Mouse (Mus musculus) layer of hippocampus, postnatal 14 days (tissue): ENCODE data around the gene Trim66. TPM values are rescaled to one million over a fixed set of nuclear protein-coding genes. Genes with fewer than 3 reads are reported as not detected.

Source experiments
- DNase-seq, 2 experiments: peaks; one replicate each; pipeline ENCODE4 v3.0.0; 2021 to 2022; ENCODE audit warnings: low spot score in 2 of 2, mixed read lengths in 1 of 2
- total RNA-seq, 2 experiments: library from RNA; stranded (reverse); gene quantifications; 2 replicates each; pipeline ENCODE4 v1.2.3; 2021

The Trim66 gene
- total RNA-seq, 2 experiments from 2014 or later = 2.8 to 4.9 TPM

GRCm38 (mm10) chr7:109523304-109523703, 15.4 kb upstream of the Trim66 start:
- no peak for DNase-seq

GRCm38 (mm10) chr7:109522084-109522483, 14.2 kb upstream of the Trim66 start:
- no peak for DNase-seq

- DNase-seq = no peak
These were observed 12.0 kb upstream of the Trim66 start for GRCm38 (mm10) chr7:109519936-109520335.

GRCm38 (mm10) chr7:109518838-109519696, 11.1 kb upstream of the Trim66 start, which contains the start of gene Rpl27a:
Gene Rpl27a, plus strand, starts transcription at chr7:109519147.
- peak; percentile 97 to 98 for DNase-seq

DNA sequence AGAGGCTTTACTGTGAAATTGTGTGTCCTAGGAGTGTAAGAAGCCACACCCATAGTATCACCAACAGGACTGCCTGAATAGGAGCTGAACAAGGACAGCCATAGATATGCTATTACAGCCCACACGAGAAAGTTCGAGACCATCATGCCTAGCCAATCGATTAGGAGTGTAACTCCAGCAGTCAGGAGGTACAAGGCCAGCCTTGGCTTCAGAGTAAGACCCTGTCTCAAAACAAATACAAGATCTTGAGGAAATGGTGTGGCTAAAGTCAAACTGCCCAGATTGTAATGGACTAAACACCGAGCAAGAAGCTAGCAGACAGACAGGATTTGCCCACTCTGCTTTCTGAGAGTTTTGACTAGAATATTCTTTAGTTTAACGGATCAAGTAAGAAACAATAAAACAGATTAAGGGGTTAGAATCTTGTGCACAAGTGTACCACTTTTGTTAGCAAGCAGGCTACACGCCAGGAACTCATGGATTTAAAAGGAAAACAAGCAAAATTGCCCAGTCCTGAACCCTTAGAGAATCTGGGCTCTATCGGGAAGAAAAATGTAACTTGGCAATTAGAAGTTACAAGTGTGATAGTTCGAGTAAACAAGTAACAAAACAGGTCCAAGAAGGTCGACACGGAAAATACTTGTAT, 10.2 kb upstream of the Trim66 start:
- no peak for DNase-seq

DNA sequence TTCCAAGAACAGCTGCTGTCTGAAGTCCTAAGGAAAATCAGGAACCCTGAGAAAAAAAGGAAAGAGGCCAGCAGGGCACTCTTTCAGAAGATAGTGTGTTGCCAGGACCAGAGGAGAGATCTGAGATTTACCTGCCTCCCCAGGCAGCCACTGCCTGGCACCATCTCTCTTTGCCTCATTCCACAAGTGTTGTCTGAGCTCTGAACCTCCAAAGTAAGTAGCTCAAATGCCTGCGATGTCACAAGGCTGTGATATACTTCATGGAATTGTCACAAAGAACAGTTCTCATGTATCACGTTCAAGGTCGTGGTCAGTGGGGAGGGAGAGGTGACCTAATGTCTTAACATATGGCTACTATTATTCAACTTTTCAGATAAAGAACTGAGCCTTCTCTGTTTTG, 8.6 kb upstream of the Trim66 start:
- DNase-seq = no peak

DNA sequence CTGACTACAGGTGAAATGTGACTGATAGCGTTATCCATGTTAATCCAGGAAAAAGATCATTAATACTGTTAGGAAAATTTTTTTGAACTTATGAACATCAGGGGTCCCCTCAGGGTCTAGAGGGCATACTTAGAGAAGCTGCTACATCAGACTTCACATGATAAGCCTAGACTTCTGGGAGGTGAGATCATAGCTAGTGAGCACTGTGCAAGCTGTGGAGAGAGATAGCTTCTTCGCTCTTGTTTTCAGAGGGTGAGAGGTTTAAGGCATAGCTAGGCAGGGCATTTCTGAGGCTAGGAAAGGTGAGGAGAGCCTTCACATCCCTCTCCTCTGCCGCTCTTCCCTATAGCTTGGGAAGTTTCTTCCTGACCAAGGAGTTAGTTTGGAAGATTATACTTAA, 3.9 kb upstream of the Trim66 start:
- no peak for DNase-seq

DNA sequence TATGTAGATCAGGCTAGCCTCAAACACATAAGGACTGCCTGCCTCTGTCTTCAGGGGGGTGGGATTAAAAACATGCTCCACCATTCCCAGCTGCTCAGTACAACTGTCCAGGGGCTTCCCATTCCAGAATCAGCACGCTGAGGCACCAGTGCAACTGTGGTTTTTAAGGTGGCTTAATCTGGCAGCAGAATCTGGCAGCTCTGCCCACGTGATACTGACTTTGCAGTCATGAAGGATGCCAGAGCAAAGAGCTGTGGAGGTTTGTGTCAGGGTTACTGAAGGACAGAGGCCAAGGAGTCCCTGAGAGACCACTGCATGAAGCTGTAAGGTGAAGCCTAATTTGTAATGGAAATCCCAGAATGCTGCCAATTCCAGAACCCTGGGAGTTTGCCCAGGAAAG, 2.9 kb upstream of the Trim66 start:
- no peak for DNase-seq

DNA sequence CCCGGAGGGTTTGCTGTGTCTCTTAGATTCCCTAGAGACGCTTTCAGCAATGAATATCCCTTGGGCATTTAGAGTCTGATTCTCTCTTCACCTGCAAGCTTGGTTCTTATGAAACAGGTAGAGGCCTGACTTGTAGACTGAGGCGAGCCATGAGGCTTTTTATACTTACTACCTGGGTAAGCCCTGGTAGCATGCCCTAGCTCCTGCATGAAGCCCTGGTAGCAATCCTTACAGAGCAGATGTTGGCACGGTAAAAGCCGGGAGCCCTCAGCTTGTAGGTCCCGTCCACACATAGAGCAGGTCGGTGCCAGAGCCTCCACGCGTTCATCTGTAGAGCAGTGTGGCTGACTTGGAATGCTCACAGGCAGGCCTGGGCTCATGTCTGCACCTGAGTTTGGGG, 362 bp downstream of the Trim66 start:
- no peak for DNase-seq

DNA sequence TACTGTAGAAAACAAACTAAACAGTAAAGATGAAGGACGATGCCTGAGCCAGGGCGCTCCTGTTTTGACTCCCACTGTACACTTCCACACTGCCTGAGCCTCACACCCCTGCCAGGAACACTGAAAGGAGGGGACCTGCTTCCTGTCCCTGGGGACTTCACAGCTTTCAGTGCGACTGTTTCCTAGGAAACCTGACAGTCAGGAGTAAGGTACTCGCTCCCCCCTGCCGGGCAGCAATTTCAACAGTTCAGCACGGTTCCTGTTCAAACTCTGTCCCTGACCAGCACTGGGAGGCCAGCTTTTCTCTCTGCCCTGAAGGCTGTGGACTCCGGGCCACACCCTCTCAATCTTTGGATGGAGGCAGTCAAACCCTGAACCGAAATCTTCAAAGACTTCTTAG, 815 bp downstream of the Trim66 start:
- DNase-seq = no peak

DNA sequence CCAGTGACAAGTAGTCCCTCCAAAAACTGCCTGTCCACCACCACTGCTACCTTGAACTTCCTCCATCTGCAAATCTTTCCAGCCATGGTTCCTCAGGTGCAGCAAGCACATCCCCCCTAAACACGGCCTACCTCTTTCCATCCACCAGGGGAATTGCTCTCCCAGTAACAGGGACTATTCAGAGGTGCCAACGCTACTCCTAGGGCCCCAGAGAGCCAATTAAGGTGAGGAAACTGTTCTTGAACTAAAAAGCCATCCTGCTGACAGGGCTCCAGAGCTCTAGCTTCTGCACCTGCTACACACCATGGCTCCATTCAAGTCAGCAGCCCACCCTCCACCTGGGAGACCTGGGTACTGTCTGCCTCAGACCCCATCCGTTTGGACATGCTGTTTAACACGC, 10.4 kb downstream of the Trim66 start:
- DNase-seq = no peak

GRCm38 (mm10) chr7:109493319-109494316, 14.3 kb downstream of the Trim66 start:
- DNase-seq = peak; percentile 31 to 58

DNA sequence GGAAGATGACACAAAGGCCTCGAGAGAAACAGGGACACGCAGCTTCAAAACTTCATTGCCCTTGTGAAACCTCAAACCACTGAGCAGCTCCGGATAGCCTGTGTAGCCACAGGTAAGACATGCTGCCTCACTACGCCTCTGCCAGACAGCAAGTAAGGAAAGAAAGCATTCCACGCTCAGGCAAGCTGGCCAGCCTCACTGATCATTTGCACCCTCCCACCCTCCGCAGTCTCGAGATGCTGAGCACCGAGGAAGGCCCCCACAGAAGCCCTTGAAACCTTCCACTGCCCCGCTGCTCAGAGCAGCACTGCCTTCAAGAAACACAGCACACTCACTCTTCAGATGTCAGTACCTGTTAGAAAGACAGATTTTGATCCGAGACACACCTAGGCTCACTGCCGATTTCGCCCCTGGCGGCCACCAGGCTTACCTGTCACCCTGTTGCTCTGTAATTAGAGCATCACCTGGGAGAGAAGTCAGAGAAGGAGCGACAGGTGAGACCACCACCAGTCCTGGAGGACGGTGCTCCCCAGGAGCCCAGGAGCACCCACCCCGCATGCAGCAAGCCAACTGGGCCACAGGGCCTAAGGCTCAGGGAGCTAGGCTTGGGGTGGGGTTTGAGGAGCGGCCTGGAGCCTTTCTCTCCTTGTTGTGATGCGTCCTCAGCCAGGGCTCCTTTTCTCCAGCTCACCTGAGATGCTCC, 15.2 kb downstream of the Trim66 start:
- DNase-seq = no peak

GRCm38 (mm10) chr7:109484221-109484620, 23.7 kb downstream of the Trim66 start:
- DNase-seq = no peak

DNA sequence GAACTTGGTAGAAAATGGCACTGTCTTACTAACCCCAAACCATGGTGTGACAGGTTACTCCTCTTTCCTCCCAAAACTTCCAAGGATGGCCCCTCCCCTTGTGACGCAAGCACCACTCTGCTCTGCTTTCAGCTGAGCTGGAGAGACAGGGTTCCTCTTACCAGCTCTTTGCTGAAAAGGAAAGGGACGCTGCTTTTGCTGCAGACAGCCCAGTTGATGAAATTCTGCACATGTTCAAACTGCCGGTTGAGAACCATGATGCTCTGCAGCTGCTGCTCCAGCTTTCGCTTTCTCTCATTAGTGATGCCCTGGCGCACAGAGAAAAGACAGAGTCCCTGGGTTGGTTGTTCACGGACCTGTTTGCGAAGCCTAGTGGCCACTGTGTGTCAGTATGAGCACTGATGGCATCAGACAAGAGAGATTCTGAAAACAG, 27.2 kb downstream of the Trim66 start:
- DNase-seq = peak; percentile 32 to 39

- DNase-seq = no peak
These were observed 30.0 kb downstream of the Trim66 start for GRCm38 (mm10) chr7:109477926-109478325.

GRCm38 (mm10) chr7:109470700-109471099, 37.2 kb downstream of the Trim66 start:
- no peak for DNase-seq

DNA sequence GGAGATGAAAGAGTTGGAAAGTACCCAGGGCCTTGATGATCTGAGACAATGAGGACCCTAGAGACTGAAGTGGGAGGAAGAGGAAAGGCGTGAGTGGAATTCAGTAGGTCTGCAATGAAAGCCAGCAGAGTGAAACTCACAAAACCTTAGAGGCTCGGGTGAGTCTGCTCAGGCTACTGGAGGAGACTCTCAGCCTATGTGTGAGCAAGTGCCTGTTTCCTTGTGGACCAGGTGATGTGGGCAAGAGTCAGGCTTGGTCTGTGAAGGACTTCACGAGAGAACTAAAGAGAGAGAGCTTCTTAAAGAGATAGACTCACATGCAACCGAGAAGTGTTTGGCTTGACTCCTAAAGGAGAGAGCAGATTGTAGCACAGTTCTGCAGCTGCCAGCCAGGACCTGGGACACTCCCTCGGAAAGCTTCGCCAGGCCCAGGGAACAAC, 39.7 kb downstream of the Trim66 start:
- DNase-seq = no peak

- no peak for DNase-seq
These were observed 40.3 kb downstream of the Trim66 start for GRCm38 (mm10) chr7:109467591-109467990.

DNA sequence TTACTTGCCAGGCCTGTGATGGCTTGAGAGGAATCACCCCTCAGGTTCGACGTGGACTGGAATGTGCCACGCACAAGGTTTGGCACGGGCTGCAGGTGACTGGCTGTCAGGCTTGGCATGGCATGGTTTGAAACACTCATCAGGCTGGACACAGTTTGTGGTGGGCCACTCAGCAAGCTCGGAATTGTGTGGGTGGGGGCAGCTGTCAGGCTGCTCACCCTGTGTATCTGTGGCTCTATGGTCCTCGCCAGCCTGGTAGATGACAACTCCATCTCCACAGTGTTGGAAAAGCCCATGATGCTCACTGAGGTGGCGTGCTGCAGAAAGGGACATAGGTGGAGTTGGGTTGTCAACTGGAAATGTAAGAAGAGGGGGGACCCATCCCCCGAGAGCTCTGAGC, 47.2 kb downstream of the Trim66 start:
- DNase-seq = no peak

DNA sequence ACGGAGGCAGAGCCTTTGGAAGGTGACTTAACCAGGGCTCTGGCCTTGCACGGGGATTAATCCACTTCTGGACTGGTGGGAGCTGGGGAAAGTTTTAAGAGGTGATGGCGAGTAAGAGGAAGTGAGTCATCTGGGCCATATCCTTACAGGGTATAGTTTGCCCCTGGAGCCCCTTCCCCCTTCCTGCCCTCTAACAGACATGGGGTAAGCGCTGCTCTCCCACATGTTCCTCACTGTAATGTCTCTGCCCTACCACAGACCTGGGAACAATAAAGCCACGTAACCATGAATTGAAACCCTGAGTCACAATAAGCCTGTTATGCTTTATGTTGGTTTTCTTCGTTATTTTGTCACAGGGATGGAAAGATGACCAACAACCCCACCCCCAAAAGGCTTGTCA, 51.4 kb downstream of the Trim66 start:
- no peak for DNase-seq
